Mouse (Mus musculus): ENCODE results near the gene Hhat.

- TF ChIP-seq CTCF (IDR thresholded peaks at IDR 0.05; ENCODE audit: low read depth, low read length), result no peak
- TF ChIP-seq POLR2A (IDR thresholded peaks at IDR 0.05; ENCODE audit: borderline replicate concordance, low read depth, low read length), result no peak
These were observed 294.3 kb downstream of the Hhat start for GRCm38 (mm10) chr1:192476704-192477103.

Data from bone marrow macrophage, adult 2 months (primary cell).